Mouse (Mus musculus): ENCODE measurements around the gene Zbtb46.

DNA sequence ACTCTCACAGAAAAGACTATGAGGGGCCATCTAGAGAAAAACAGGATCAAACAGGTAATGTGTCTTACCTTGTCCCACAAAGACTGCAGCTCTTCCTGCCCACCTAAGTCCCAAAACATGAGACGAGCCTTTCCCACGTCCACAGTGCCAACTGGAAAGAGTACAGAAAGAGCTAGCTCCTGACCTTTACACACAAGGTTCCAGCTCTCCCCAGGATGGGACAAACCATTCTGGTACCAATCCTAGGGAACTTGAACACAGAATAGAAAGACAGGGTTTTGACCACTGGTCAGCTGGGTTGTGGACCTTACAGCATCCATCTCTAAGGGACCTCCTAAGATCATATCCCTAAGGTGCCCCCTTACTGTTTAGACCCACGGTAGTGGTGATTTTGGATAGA, 95.3 kb downstream of the Zbtb46 start:
- TF ChIP-seq CTCF (conservative IDR thresholded peaks at IDR 0.05; ENCODE audit: low read length): no peak
- TF ChIP-seq POU5F1 (IDR thresholded peaks at IDR 0.05; ENCODE audit: borderline replicate concordance, low read length): no peak

Measured in E14TG2a.4 (cell line).